Mouse (Mus musculus): ENCODE data around the gene Tmem30b. TPM values are rescaled to one million over a fixed set of nuclear protein-coding genes. Genes with fewer than 3 reads are reported as not detected.

Gene Tmem30b
- polyA plus RNA-seq, 1 experiment from 2014 or later: 15.6 TPM

GRCm38 (mm10) chr12:73585241-73585801, 39.1 kb upstream of the Tmem30b start:
- Histone ChIP-seq H3K36me3 (ENCODE audit: control insufficient read depth, insufficient read depth, low read length) (no peaks in the 10 kb centered on the region), H3K9ac (ENCODE audit: low read depth, low read length) (peak overlapping the region; percentile 80), H3K4me3 (ENCODE audit: low read depth, low read length) (peak overlapping the region; percentile 74), H3K4me1 (ENCODE audit: control insufficient read depth, insufficient read depth, low read length) (peaks cover 11% of the 10 kb centered on the region; the same call in 1 of the 2 replicates), H3K27me3 (replicated peaks; ENCODE audit: control insufficient read depth, insufficient read depth, low read length) (peaks cover 10% of the 10 kb centered on the region), H3K27ac (replicated peaks; ENCODE audit: low read depth, low read length) (no peak overlapping the region), H3K4me2 (ENCODE audit: low read depth, low read length) (peak overlapping the region; percentile 91), H3K9me3 (ENCODE audit: control insufficient read depth, low read length) (no peaks in the 10 kb centered on the region)
- DNase-seq (ENCODE audit: low spot score) (no peak), ATAC-seq (ENCODE audit: low read depth) (0 out of 2 replicates have a peak, but pooled peaks have one; percentile 3)
- 1% methylated on average over 32 of the region's 33 CpGs for WGBS

GRCm38 (mm10) chr12:73584610-73585240, 38.5 kb upstream of the Tmem30b start, which contains the start of gene Prkch:
Prkch (plus strand) TSS chr12:73584796.
- peaks cover 11% of the 10 kb centered on the region; the same call in 1 of the 2 replicates for H3K4me1 ChIP-seq (ENCODE audit: control insufficient read depth, insufficient read depth, low read length)
- under 1% methylated on average over 24 of the region's 61 CpGs for WGBS
- no peaks in the 10 kb centered on the region for H3K9me3 ChIP-seq (ENCODE audit: control insufficient read depth, low read length)
- H3K36me3 ChIP-seq (ENCODE audit: control insufficient read depth, insufficient read depth, low read length): no peaks in the 10 kb centered on the region
- ATAC-seq (ENCODE audit: low read depth) (peak; percentile 93), DNase-seq (ENCODE audit: low spot score) (peak; percentile 93)
- H3K4me3 ChIP-seq (ENCODE audit: low read depth, low read length): peak within 1 kb of the TSS; percentile 74
- peaks cover 10% of the 10 kb centered on the region for H3K27me3 ChIP-seq (replicated peaks; ENCODE audit: control insufficient read depth, insufficient read depth, low read length)
- peak within 1 kb of the TSS; percentile 80 for H3K9ac ChIP-seq (ENCODE audit: low read depth, low read length)
- peak within 1 kb of the TSS; percentile 77 for H3K27ac ChIP-seq (replicated peaks; ENCODE audit: low read depth, low read length)
- H3K4me2 ChIP-seq (ENCODE audit: low read depth, low read length): peak within 1 kb of the TSS; percentile 91

GRCm38 (mm10) chr12:73583813-73584609, 37.8 kb upstream of the Tmem30b start:
- H3K9me3 ChIP-seq (ENCODE audit: control insufficient read depth, low read length): no peaks in the 10 kb centered on the region
- H3K4me1 ChIP-seq (ENCODE audit: control insufficient read depth, insufficient read depth, low read length): peaks cover 11% of the 10 kb centered on the region; the same call in 1 of the 2 replicates
- H3K4me2 ChIP-seq (ENCODE audit: low read depth, low read length): peak overlapping the region; percentile 91
- peak; percentile 24 for ATAC-seq (ENCODE audit: low read depth)
- no peak for DNase-seq (ENCODE audit: low spot score)
- H3K9ac ChIP-seq (ENCODE audit: low read depth, low read length): peak overlapping the region; percentile 80
- peak overlapping the region; percentile 74 for H3K4me3 ChIP-seq (ENCODE audit: low read depth, low read length)
- 7% methylated on average over 24 of the region's 33 CpGs for WGBS
- no peaks in the 10 kb centered on the region for H3K36me3 ChIP-seq (ENCODE audit: control insufficient read depth, insufficient read depth, low read length)
- peaks cover 10% of the 10 kb centered on the region for H3K27me3 ChIP-seq (replicated peaks; ENCODE audit: control insufficient read depth, insufficient read depth, low read length)
- H3K27ac ChIP-seq (replicated peaks; ENCODE audit: low read depth, low read length): peak overlapping the region; percentile 77

GRCm38 (mm10) chr12:73583318-73583717, 37.1 kb upstream of the Tmem30b start:
- DNase-seq (ENCODE audit: low spot score): no peak
- H3K27me3 ChIP-seq (replicated peaks; ENCODE audit: control insufficient read depth, insufficient read depth, low read length): peaks cover 10% of the 10 kb centered on the region
- H3K4me2 ChIP-seq (ENCODE audit: low read depth, low read length): 0 out of 2 replicates have a peak overlapping the region, but pooled peaks have one; percentile 91
- peaks cover 11% of the 10 kb centered on the region; the same call in 1 of the 2 replicates for H3K4me1 ChIP-seq (ENCODE audit: control insufficient read depth, insufficient read depth, low read length)
- H3K4me3 ChIP-seq (ENCODE audit: low read depth, low read length): no peak overlapping the region
- 80% methylated on average over 9 of the region's 9 CpGs for WGBS
- H3K27ac ChIP-seq (replicated peaks; ENCODE audit: low read depth, low read length): no peak overlapping the region
- H3K9ac ChIP-seq (ENCODE audit: low read depth, low read length): no peak overlapping the region
- no peak for ATAC-seq (ENCODE audit: low read depth)
- H3K36me3 ChIP-seq (ENCODE audit: control insufficient read depth, insufficient read depth, low read length): no peaks in the 10 kb centered on the region
- H3K9me3 ChIP-seq (ENCODE audit: control insufficient read depth, low read length): no peaks in the 10 kb centered on the region

GRCm38 (mm10) chr12:73580811-73581210, 34.6 kb upstream of the Tmem30b start:
- no peak for ATAC-seq (ENCODE audit: low read depth)
- Histone ChIP-seq H3K4me2 (ENCODE audit: low read depth, low read length) (no peak overlapping the region), H3K4me1 (ENCODE audit: control insufficient read depth, insufficient read depth, low read length) (peaks cover 6% of the 10 kb centered on the region; the same call in 1 of the 2 replicates), H3K9ac (ENCODE audit: low read depth, low read length) (no peak overlapping the region), H3K27me3 (replicated peaks; ENCODE audit: control insufficient read depth, insufficient read depth, low read length) (peaks cover 4% of the 10 kb centered on the region), H3K27ac (replicated peaks; ENCODE audit: low read depth, low read length) (no peak overlapping the region), H3K4me3 (ENCODE audit: low read depth, low read length) (no peak overlapping the region), H3K9me3 (ENCODE audit: control insufficient read depth, low read length) (no peaks in the 10 kb centered on the region), H3K36me3 (ENCODE audit: control insufficient read depth, insufficient read depth, low read length) (no peaks in the 10 kb centered on the region)
- no peak for DNase-seq (ENCODE audit: low spot score)
- 84% methylated on average over 7 of the region's 7 CpGs for WGBS

GRCm38 (mm10) chr12:73578141-73578540, 31.9 kb upstream of the Tmem30b start:
- H3K27me3 ChIP-seq (replicated peaks; ENCODE audit: control insufficient read depth, insufficient read depth, low read length): no peaks in the 10 kb centered on the region
- DNase-seq (ENCODE audit: low spot score): no peak
- H3K4me3 ChIP-seq (ENCODE audit: low read depth, low read length): no peak overlapping the region
- 69% methylated on average over 6 of the region's 6 CpGs for WGBS
- no peaks in the 10 kb centered on the region for H3K4me1 ChIP-seq (ENCODE audit: control insufficient read depth, insufficient read depth, low read length)
- no peak overlapping the region for H3K9ac ChIP-seq (ENCODE audit: low read depth, low read length)
- no peaks in the 10 kb centered on the region for H3K36me3 ChIP-seq (ENCODE audit: control insufficient read depth, insufficient read depth, low read length)
- no peak overlapping the region for H3K4me2 ChIP-seq (ENCODE audit: low read depth, low read length)
- H3K27ac ChIP-seq (replicated peaks; ENCODE audit: low read depth, low read length): no peak overlapping the region
- no peak for ATAC-seq (ENCODE audit: low read depth)
- H3K9me3 ChIP-seq (ENCODE audit: control insufficient read depth, low read length): no peaks in the 10 kb centered on the region

- Histone ChIP-seq H3K36me3 (ENCODE audit: control insufficient read depth, insufficient read depth, low read length) (no peaks in the 10 kb centered on the region), H3K4me3 (ENCODE audit: low read depth, low read length) (no peak overlapping the region), H3K9ac (ENCODE audit: low read depth, low read length) (no peak overlapping the region), H3K9me3 (ENCODE audit: control insufficient read depth, low read length) (no peaks in the 10 kb centered on the region), H3K27ac (replicated peaks; ENCODE audit: low read depth, low read length) (no peak overlapping the region), H3K4me2 (ENCODE audit: low read depth, low read length) (no peak overlapping the region), H3K27me3 (replicated peaks; ENCODE audit: control insufficient read depth, insufficient read depth, low read length) (no peaks in the 10 kb centered on the region), H3K4me1 (ENCODE audit: control insufficient read depth, insufficient read depth, low read length) (no peaks in the 10 kb centered on the region)
- ATAC-seq (ENCODE audit: low read depth) (no peak), DNase-seq (ENCODE audit: low spot score) (no peak)
- 69% methylated on average over 15 of the region's 15 CpGs for WGBS
Measured at GRCm38 (mm10) chr12:73574632-73575031, 28.4 kb upstream of the Tmem30b start.

- no peaks in the 10 kb centered on the region for H3K4me1 ChIP-seq (ENCODE audit: control insufficient read depth, insufficient read depth, low read length)
- H3K27me3 ChIP-seq (replicated peaks; ENCODE audit: control insufficient read depth, insufficient read depth, low read length): no peaks in the 10 kb centered on the region
- H3K9ac ChIP-seq (ENCODE audit: low read depth, low read length): no peak overlapping the region; the same call in 1 of the 2 replicates
- peak overlapping the region; percentile 55 for H3K4me2 ChIP-seq (ENCODE audit: low read depth, low read length)
- no peaks in the 10 kb centered on the region for H3K36me3 ChIP-seq (ENCODE audit: control insufficient read depth, insufficient read depth, low read length)
- H3K9me3 ChIP-seq (ENCODE audit: control insufficient read depth, low read length): no peaks in the 10 kb centered on the region
- no peak overlapping the region for H3K27ac ChIP-seq (replicated peaks; ENCODE audit: low read depth, low read length)
- DNase-seq (ENCODE audit: low spot score) (no peak), ATAC-seq (ENCODE audit: low read depth) (no peak)
- 65% methylated on average over 11 of the region's 11 CpGs for WGBS
- peak overlapping the region; percentile 32 for H3K4me3 ChIP-seq (ENCODE audit: low read depth, low read length)
Measured at GRCm38 (mm10) chr12:73565620-73565969, 19.4 kb upstream of the Tmem30b start.
